Mouse (Mus musculus): Measurements from ENCODE around the gene Dmkn. TPM values are rescaled to one million over a fixed set of nuclear protein-coding genes. Genes with fewer than 3 reads are reported as not detected.
"Not testable (repeated sequence)": the region's sequence is repeated elsewhere in the genome, so short reads cannot be mapped to it uniquely, and the experiment has no call there.

Gene Dmkn
- total RNA-seq (2021), result 1.4 and 2.6 TPM in 2 replicates
- long read RNA-seq, partial matches to known transcripts, result 0 of 2 reads
- long read RNA-seq, other reads (novel, unspliced or antisense), result 0 of 2 reads

- no peak for DNase-seq
These were observed at the start of gene Dmkn for GRCm38 (mm10) chr7:30763456-30763855. Dmkn (plus strand) TSS chr7:30763756.

GRCm38 (mm10) chr7:30717006-30717715 lies 46.4 kb upstream of the Dmkn start:
- peak; percentile 86 for DNase-seq

- no peak for DNase-seq
These were observed 45.9 kb upstream of the Dmkn start for GRCm38 (mm10) chr7:30717716-30718046.

- no peak for DNase-seq
These were observed 43.9 kb upstream of the Dmkn start for GRCm38 (mm10) chr7:30719669-30720068.

- DNase-seq, result no peak
These were observed 42.3 kb upstream of the Dmkn start for GRCm38 (mm10) chr7:30721286-30721685.

GRCm38 (mm10) chr7:30723274-30723953 lies 40.1 kb upstream of the Dmkn start:
- no peak for DNase-seq

- no peak for DNase-seq
These were observed 35.3 kb upstream of the Dmkn start for GRCm38 (mm10) chr7:30728214-30728613.

GRCm38 (mm10) chr7:30728739-30729395 lies 34.7 kb upstream of the Dmkn start:
- DNase-seq, result no peak

- peak; percentile 96 for DNase-seq
These were observed 34.0 kb upstream of the Dmkn start, which contains the start of gene Tmem147 for GRCm38 (mm10) chr7:30729396-30730063. Tmem147 (minus strand) TSS chr7:30729540.

GRCm38 (mm10) chr7:30730064-30730722 lies 33.4 kb upstream of the Dmkn start:
- not testable (repeated sequence) for DNase-seq

GRCm38 (mm10) chr7:30736211-30736610 lies 27.3 kb upstream of the Dmkn start:
- no peak for DNase-seq

- DNase-seq, result not testable (repeated sequence)
These were observed 21.0 kb upstream of the Dmkn start for GRCm38 (mm10) chr7:30742570-30742969.

GRCm38 (mm10) chr7:30743617-30744016 lies 19.9 kb upstream of the Dmkn start, which contains the start of gene Gapdhs:
Gapdhs (minus strand) TSS chr7:30743681.
- not testable (repeated sequence) for DNase-seq

GRCm38 (mm10) chr7:30744022-30744598 lies 19.4 kb upstream of the Dmkn start:
- peak; percentile 64 for DNase-seq

GRCm38 (mm10) chr7:30747525-30748204 lies 15.9 kb upstream of the Dmkn start:
- no peak for DNase-seq

GRCm38 (mm10) chr7:30749824-30750606 lies 13.5 kb upstream of the Dmkn start:
- DNase-seq, result no peak

GRCm38 (mm10) chr7:30751086-30751669 lies 12.4 kb upstream of the Dmkn start, which contains the start of gene Sbsn:
Sbsn (plus strand) TSS chr7:30751471.
- peak; percentile 63 for DNase-seq

GRCm38 (mm10) chr7:30757001-30757400 lies 6.6 kb upstream of the Dmkn start:
- DNase-seq, result no peak

GRCm38 (mm10) chr7:30758853-30759252 lies 4.7 kb upstream of the Dmkn start:
- peak; percentile 70 for DNase-seq

Data from adrenal gland, postnatal 25 days (tissue).